11 mouse cellular contexts compared by ENCODE assay signal in the genomic region with DNA sequence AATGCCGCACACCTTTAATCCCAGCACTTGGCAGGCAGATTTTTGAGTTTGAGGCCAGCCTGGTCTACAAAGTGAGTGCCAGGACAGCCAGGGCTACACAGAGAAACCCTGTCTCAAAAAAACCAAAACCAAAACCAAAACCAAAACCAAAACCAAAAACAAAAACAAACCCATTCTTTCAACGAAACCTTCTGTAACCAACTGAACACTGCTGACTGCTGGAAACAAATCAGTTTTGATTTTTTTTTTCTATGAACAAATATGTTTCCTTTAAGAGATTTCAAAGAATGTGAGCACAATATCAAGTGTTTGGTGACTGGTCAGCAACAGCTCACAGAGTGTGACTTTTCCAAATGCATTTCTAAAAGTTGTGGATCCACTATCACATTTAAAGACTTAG. TPM values are rescaled to one million over a fixed set of nuclear protein-coding genes. Genes with fewer than 3 reads are reported as not detected.
"Had no signal": no experiment of that assay in that cellular context is flagged by ENCODE, and none has a peak within 500 bp of the region (broad histone marks: within the 10 kb centered on the region; RNA-seq: fewer than 3 reads in every experiment).

No protein-coding gene starts in this region.

RNA-seq across cellular contexts. Expression of a gene that starts 42.1 kb away (rescaled TPM):
- total RNA-seq: megakaryocyte progenitor cell, adult 5-6 weeks; midbrain, postnatal 0 days had no signal
- polyA plus RNA-seq: liver, postnatal 0 days; lung, adult 2 months; macrophage; midbrain, embryonic 11.5 days; midbrain, embryonic 13.5 days; midbrain, embryonic 15.5 days; midbrain, postnatal 0 days; neural tube, embryonic 11.5 days; neural tube, embryonic 13.5 days; neural tube, embryonic 15.5 days had no signal
